Mouse (Mus musculus): ENCODE data around the gene Vmn1r18. TPM values are rescaled to one million over a fixed set of nuclear protein-coding genes. Genes with fewer than 3 reads are reported as not detected.
A peak's percentile ranks its signal among the peaks of the same experiment; 100 is the strongest.
"Not testable (repeated sequence)": the region's sequence is repeated elsewhere in the genome, so short reads cannot be mapped to it uniquely, and the experiment has no call there.

The Vmn1r18 gene
- polyA plus RNA-seq (2015; fragmentation: Nextera tagmentation; extraction: Ambion mirVana): not detected in 2 replicates

DNA sequence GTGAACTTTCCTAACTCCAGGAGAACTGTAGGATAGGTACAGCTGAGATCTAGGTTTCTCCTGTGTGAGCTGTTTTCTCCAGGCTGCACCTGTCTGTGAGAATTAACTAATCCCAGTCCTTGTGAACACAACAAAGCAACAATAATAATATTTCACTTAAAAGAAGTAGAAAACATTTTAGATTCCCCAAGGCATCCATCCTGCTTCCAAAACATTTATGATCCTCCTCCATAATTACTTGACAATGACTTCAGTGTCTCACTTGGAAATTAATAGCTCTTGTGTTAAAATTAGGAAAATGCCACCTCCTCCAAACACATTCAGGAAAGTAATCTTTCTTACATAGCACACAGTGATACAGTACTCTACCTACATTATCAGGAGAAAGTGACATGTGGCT, at the start of gene Vmn1r18:
Gene Vmn1r18 (minus strand): TSS at position 101 of the 400 bp plus-strand sequence.
- no peak for DNase-seq (ENCODE audit: low spot score)

DNA sequence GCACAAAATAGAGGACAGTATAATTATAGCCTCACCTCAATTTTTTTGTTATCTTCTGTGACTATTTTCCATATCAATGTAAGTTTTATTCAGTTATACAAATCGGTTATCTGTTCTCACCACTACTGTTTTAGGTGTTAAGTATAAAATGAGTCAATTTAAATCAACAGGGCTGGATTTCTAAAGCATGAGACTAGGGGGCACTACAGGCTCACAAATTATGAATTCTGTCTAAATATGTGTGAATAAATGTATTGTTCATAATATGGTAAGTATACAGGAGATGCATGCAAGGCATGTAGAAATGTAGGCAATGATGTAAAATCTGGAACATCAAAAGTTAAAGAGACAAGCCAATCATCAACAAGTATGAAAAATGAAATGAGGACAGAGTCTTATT, 35.6 kb upstream of the Vmn1r18 start:
- DNase-seq (ENCODE audit: low spot score): peak; percentile 18

DNA sequence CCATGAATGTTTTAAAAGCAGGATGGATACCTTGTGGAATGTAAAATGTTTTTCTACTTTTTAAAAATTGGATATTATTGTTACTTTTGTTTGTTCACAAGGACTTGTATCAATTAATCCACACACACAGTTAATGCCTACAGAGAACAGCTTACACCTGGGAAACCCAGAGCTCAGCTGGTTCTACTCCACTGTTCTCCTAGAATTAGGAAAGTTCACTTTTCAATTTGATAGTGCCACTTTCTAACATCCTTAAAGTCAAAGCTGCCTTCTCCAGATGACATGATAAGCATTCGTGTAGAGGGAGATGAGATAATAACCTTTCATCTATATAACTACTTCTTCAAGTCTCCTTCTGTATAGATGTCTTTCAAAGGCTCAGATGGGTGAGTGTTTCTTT, 33.0 kb upstream of the Vmn1r18 start, which contains the start of gene Vmn1r20:
Gene Vmn1r20 (plus strand): TSS at position 301 of the 400 bp plus-strand sequence.
- no peak for DNase-seq (ENCODE audit: low spot score)

DNA sequence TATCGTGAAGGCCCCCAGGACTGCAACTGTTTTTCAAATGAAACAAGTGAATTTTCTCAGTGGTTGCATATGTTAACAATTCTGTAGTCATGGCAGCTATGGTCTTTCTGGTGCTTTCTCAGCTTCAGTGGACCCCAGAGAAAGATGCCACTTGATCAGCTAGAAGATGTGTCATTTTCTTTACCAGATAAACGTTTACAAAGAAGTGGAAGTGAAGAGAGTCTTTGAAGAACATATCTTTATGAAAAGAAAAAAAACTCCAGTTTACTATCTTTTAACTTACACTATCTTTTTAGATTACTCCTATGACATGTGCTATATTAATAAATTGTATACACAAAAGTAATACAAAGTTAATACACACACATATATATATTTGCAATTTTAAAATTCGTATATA, 7.9 kb upstream of the Vmn1r18 start, which contains the start of gene Vmn1r19:
Gene Vmn1r19 (plus strand): TSS at position 301 of the 400 bp plus-strand sequence.
- DNase-seq (ENCODE audit: low spot score): not testable (repeated sequence)

DNA sequence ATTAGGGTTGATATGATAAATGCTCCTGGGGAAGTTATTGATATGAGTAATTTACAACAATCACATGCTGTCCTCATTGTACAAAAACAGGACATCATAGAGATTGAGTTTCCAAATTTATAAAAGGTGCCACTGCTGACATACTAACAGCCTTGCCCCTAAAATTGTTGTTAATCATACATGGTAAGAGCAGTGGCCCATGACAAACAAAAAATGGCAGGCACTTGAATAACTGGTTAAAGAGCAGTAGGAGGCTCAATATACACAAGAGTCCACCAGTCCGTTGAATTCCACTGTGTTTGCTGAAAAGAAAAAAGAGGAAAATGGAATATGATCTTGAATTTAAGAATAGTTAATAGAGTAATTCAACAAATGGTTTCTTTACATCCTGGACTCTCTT, 28.1 kb downstream of the Vmn1r18 start:
- DNase-seq (ENCODE audit: low spot score): no peak

DNA sequence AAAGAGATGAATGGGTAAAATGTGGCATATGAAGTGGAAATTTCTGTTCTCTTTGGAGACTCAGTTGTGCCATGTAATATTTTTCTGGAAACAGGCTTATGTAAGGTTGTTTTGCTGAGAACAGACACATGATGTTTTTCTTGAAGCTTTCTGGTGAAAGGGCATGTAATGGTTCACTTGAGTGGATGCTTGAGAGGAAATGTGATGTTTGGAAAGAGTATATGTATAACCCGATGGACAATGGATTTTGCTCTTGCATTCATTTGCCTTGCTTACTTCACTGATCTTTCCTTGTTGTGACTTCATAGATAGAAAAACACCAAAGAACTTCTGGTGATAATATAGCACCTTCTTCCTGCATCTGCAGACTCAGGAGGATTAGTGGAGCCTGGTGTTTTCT, 29.7 kb downstream of the Vmn1r18 start:
- DNase-seq (ENCODE audit: low spot score): not testable (repeated sequence)

DNA sequence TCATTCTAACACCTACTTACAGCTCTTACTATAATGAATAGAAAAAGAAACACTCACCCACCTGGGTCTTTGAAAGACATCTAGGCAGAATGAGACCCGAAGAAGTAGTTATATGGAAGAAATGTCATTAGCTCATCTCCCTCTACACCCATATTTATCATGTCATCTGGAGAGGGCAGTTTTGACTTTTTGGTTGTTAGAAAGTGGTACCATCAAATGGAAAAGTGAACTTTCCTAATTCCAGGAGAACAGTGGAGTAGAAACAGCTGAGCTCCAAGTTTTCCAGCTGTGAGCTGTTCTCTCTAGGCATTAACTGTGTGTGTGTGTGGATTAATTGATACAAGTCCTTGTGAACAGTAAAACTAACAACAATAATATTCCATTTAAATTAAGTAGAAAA, 32.0 kb downstream of the Vmn1r18 start, which contains the start of gene Vmn1r17:
Gene Vmn1r17 (minus strand): TSS at position 101 of the 400 bp plus-strand sequence.
- no peak for DNase-seq (ENCODE audit: low spot score)

DNA sequence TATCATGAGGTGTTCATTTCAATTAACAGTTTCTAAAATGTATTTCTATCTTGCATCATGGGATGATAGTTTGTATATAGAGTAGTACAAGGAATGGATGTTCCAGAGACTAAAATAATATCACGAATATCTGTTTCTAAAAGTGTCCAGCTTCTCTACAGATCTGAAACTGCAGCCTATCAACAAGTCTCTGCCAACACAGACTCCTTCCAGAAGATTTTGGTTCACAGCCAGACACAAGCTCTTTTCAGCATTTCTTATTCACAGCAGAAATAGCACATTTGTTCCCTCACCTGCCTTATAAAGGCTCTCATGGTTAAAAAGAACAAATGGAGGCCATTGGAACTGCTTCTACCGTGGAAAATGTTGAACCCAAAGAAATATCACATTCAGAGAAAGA, 38.7 kb downstream of the Vmn1r18 start:
- no peak for DNase-seq (ENCODE audit: low spot score)

DNA sequence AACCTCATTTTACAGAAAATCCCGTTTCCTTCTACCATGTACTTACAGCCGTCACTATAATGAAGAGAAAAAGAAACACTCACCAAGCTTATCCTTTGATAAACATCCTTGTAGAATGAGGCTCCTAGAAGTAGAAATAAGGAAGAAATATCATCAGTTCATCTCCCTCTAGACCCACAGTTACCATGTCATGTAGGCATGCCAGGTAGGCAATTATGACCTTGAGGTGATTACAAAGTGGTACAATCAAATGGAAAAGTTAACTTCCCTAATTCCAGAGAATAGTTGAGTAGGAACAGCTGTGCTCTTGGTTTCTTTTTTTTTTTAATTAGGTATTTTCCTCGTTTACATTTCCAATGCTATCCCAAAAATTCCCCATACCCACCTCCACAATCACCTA, 66.2 kb downstream of the Vmn1r18 start, which contains the start of gene Vmn1r16:
Gene Vmn1r16 (minus strand): TSS at position 101 of the 400 bp plus-strand sequence.
- DNase-seq (ENCODE audit: low spot score): no peak

Other genes with a start within 250 kb of the Vmn1r18 start
- gene Vmn1r12, start 238.9 kb downstream of the Vmn1r18 start, polyA plus RNA-seq (2015; fragmentation: Nextera tagmentation; extraction: Ambion mirVana): not detected in 2 replicates
- gene Vmn1r13, start 192.5 kb downstream of the Vmn1r18 start, polyA plus RNA-seq (2015; fragmentation: Nextera tagmentation; extraction: Ambion mirVana): not detected in 2 replicates
- gene Vmn1r14, start 164.1 kb downstream of the Vmn1r18 start, polyA plus RNA-seq (2015; fragmentation: Nextera tagmentation; extraction: Ambion mirVana): not detected in 2 replicates
- gene Vmn1r15, start 137.8 kb downstream of the Vmn1r18 start, polyA plus RNA-seq (2015; fragmentation: Nextera tagmentation; extraction: Ambion mirVana): not detected in 2 replicates
- gene Vmn1r16, start 66.3 kb downstream of the Vmn1r18 start, polyA plus RNA-seq (2015; fragmentation: Nextera tagmentation; extraction: Ambion mirVana): not detected in 2 replicates
- not detected in 2 replicates for gene Vmn1r17, start 32.1 kb downstream of the Vmn1r18 start, polyA plus RNA-seq (2015; fragmentation: Nextera tagmentation; extraction: Ambion mirVana)
- gene Vmn1r19, start 8.0 kb upstream of the Vmn1r18 start, polyA plus RNA-seq (2015; fragmentation: Nextera tagmentation; extraction: Ambion mirVana): not detected in 2 replicates
- gene Vmn1r20, start 33.1 kb upstream of the Vmn1r18 start, polyA plus RNA-seq (2015; fragmentation: Nextera tagmentation; extraction: Ambion mirVana): not detected in 2 replicates
- gene Ppm1k, start 139.7 kb upstream of the Vmn1r18 start, polyA plus RNA-seq (2015; fragmentation: Nextera tagmentation; extraction: Ambion mirVana): 8.3 and 8.5 TPM in 2 replicates
- gene Herc6, start 185.2 kb upstream of the Vmn1r18 start, polyA plus RNA-seq (2015; fragmentation: Nextera tagmentation; extraction: Ambion mirVana): 9.4 and 11.2 TPM in 2 replicates